Mouse (Mus musculus) heart, embryonic 13.5 days (tissue): ENCODE measurements around the gene Scube3. TPM values are rescaled to one million over a fixed set of nuclear protein-coding genes. Genes with fewer than 3 reads are reported as not detected.
A peak's percentile ranks its signal among the peaks of the same experiment; 100 is the strongest.
"Not testable (repeated sequence)": the region's sequence is repeated elsewhere in the genome, so short reads cannot be mapped to it uniquely, and the experiment has no call there.

ENCODE experiments used
- ATAC-seq: fragments of 200-750 bp; cut with Nextera tagmentation; 2 replicates; pipeline ENCODE4 v1.8.0; 2017; ENCODE audit warnings: moderate TSS enrichment; ENCODE audit not compliant: insufficient number of reproducible peaks, low FRiP score, low TSS enrichment; ENCODE audit errors: extremely low read depth
- H3K27ac ChIP-seq: fragments of 300-500 bp; sonication (generic); replicated peaks from 2 replicates; pipeline ENCODE4 v1.5.1; 2015; ENCODE audit warnings: moderate library complexity, mild to moderate bottlenecking, inconsistent platforms
- H3K27me3 ChIP-seq: fragments of 300-500 bp; sonication (generic); replicated peaks from 2 replicates; pipeline ENCODE4 v1.6.1; 2015; ENCODE audit warnings: mild to moderate bottlenecking, inconsistent platforms
- H3K36me3 ChIP-seq: fragments of 300-500 bp; sonication (generic); 2 replicates; pipeline ENCODE4 v1.6.1; 2015; ENCODE audit warnings: mild to moderate bottlenecking, inconsistent platforms
- H3K4me1 ChIP-seq: fragments of 300-500 bp; sonication (generic); 2 replicates; pipeline ENCODE4 v1.6.1; 2015; ENCODE audit warnings: inconsistent platforms
- H3K4me2 ChIP-seq: fragments of 300-500 bp; sonication (generic); 2 replicates; pipeline ENCODE4 v1.6.1; 2015; ENCODE audit warnings: inconsistent platforms, mild to moderate bottlenecking, moderate library complexity
- H3K4me3 ChIP-seq: fragments of 300-500 bp; sonication (generic); 2 replicates; pipeline ENCODE4 v1.5.1; 2015; ENCODE audit warnings: moderate library complexity, mild to moderate bottlenecking, inconsistent platforms
- H3K9ac ChIP-seq: fragments of 300-500 bp; sonication (generic); 2 replicates; pipeline ENCODE4 v1.6.1; 2015; ENCODE audit warnings: inconsistent platforms, mild to moderate bottlenecking, moderate library complexity
- H3K9me3 ChIP-seq: fragments of 300-500 bp; sonication (generic); 2 replicates; pipeline ENCODE4 v1.6.1; 2016; ENCODE audit warnings: inconsistent platforms
- WGBS: fragments of 180-500 bp; shearing (Covaris S2); methylation state at CpG from one replicate; pipeline ENCODE4 v1.1.7; 2015; ENCODE audit warnings: mixed read lengths; 5-methylcytosine and 5-hydroxymethylcytosine counted together
- polyA plus RNA-seq: library from polyadenylated mRNA; unstranded; fragments of >200 nt; fragmentation: Nextera tagmentation; extraction: Ambion mirVana; gene quantifications from 2 replicates; pipeline ENCODE4 v1.2.1, GENCODE M21; 2015

Scube3 gene
- polyA plus RNA-seq, 1 experiment from 2014 or later, result 1.1 TPM

DNA sequence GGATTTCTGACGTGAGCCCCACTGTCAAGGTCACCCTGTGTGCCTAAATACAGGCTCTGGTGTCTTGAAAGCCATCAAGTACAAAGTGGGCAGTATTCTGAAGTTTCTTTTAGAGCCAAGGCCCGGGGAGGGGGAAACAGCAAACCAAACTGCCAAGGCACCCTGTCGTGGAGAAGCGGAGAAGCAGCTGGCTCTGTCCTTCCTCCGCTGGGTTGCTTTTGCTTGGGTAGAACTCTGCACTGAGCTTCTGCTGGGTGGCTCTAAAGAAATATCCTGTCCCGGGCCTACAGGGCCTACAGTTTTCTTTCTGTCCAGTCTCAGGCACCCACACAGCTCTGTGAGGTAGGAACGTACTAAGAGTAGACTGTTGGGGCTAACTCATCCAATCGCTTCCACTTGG is 65.2 kb downstream of the Scube3 start:
- ATAC-seq, result no peak
- Histone ChIP-seq H3K9me3 (no peaks in the 10 kb centered on the region), H3K27me3 (0 out of 2 replicates have a peak, but pooled peaks cover 3% of the 10 kb centered on the region), H3K36me3 (peaks cover 21% of the 10 kb centered on the region), H3K27ac (peak overlapping the region; percentile 76), H3K9ac (peak overlapping the region; percentile 77), H3K4me3 (no peak overlapping the region), H3K4me2 (peak overlapping the region; percentile 72), H3K4me1 (peaks cover 19% of the 10 kb centered on the region)
- 57% methylated on average over 8 of the region's 8 CpGs for WGBS

GRCm38 (mm10) chr17:28207591-28208313 is 65.8 kb downstream of the Scube3 start, which contains the start of gene Def6:
Def6 (plus strand) TSS chr17:28207778.
- Histone ChIP-seq H3K4me3 (peak within 1 kb of the TSS; percentile 47), H3K9me3 (no peaks in the 10 kb centered on the region), H3K4me1 (peaks cover 19% of the 10 kb centered on the region), H3K9ac (peak within 1 kb of the TSS; percentile 77), H3K36me3 (peaks cover 15% of the 10 kb centered on the region), H3K27ac (peak within 1 kb of the TSS; percentile 76), H3K4me2 (peak within 1 kb of the TSS; percentile 72), H3K27me3 (0 out of 2 replicates have a peak, but pooled peaks cover 3% of the 10 kb centered on the region)
- WGBS, result 19% methylated on average over 26 of the region's 26 CpGs
- peak; percentile 60; the same call in 1 of the 2 replicates for ATAC-seq

- Histone ChIP-seq H3K9ac (peak overlapping the region; percentile 77), H3K36me3 (peaks cover 9% of the 10 kb centered on the region), H3K4me2 (peak overlapping the region; percentile 72), H3K4me1 (peaks cover 19% of the 10 kb centered on the region), H3K27ac (no peak overlapping the region; the same call in 1 of the 2 replicates), H3K9me3 (no peaks in the 10 kb centered on the region), H3K27me3 (0 out of 2 replicates have a peak, but pooled peaks cover 3% of the 10 kb centered on the region), H3K4me3 (peak overlapping the region; percentile 47)
- ATAC-seq, result no peak
- 69% methylated on average over 8 of the region's 8 CpGs for WGBS
Measured at GRCm38 (mm10) chr17:28208314-28208612, 66.3 kb downstream of the Scube3 start.

- peaks cover 4% of the 10 kb centered on the region; the same call in 1 of the 2 replicates for H3K36me3 ChIP-seq
- no peaks in the 10 kb centered on the region for H3K9me3 ChIP-seq
- peaks cover 19% of the 10 kb centered on the region for H3K4me1 ChIP-seq
- H3K4me2 ChIP-seq, result no peak overlapping the region
- no peak overlapping the region for H3K27ac ChIP-seq
- H3K9ac ChIP-seq, result no peak overlapping the region
- H3K4me3 ChIP-seq, result no peak overlapping the region
- ATAC-seq, result no peak
- 57% methylated on average over 4 of the region's 4 CpGs for WGBS
- 0 out of 2 replicates have a peak, but pooled peaks cover 3% of the 10 kb centered on the region for H3K27me3 ChIP-seq
Measured at GRCm38 (mm10) chr17:28209457-28210110, 67.6 kb downstream of the Scube3 start.

- WGBS, result 54% methylated on average over 6 of the region's 6 CpGs
- no peak for ATAC-seq
- Histone ChIP-seq H3K4me3 (no peak overlapping the region), H3K4me1 (peaks cover 11% of the 10 kb centered on the region), H3K36me3 (no peaks in the 10 kb centered on the region), H3K27me3 (peaks cover 9% of the 10 kb centered on the region), H3K4me2 (no peak overlapping the region), H3K9me3 (no peaks in the 10 kb centered on the region), H3K9ac (no peak overlapping the region), H3K27ac (no peak overlapping the region)
Measured at GRCm38 (mm10) chr17:28211921-28212341, 70.0 kb downstream of the Scube3 start.

DNA sequence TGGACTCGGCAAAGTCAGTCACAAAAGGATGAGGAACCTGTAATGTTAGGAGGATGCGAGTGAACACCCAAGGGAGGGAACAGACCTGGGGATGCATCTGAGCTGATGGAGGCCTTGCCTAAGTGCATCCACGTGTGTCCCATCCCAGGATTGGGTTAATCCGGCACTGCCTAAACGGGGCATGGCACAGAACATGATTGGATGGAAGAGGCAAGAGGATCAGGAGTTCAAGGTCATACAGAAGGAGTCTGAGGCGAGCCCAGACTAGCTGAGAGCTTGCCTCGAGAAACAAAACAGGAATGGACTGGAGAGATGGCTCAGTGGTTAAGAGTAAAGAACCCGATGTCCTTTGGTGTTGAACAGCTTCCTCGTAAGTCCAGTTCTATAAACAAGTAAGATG is 70.5 kb downstream of the Scube3 start:
- no peak overlapping the region for H3K4me2 ChIP-seq
- ATAC-seq, result no peak
- H3K4me1 ChIP-seq, result peaks cover 7% of the 10 kb centered on the region
- H3K4me3 ChIP-seq, result no peak overlapping the region
- H3K9ac ChIP-seq, result no peak overlapping the region
- H3K9me3 ChIP-seq, result no peaks in the 10 kb centered on the region
- H3K27ac ChIP-seq, result no peak overlapping the region
- H3K36me3 ChIP-seq, result no peaks in the 10 kb centered on the region
- 65% methylated on average over 9 of the region's 9 CpGs for WGBS
- peaks cover 14% of the 10 kb centered on the region for H3K27me3 ChIP-seq

GRCm38 (mm10) chr17:28213236-28213635 is 71.3 kb downstream of the Scube3 start:
- no peak overlapping the region for H3K27ac ChIP-seq
- no peak overlapping the region for H3K9ac ChIP-seq
- H3K4me2 ChIP-seq, result no peak overlapping the region
- WGBS, result 22% methylated on average over 4 of the region's 4 CpGs
- peaks cover 22% of the 10 kb centered on the region for H3K27me3 ChIP-seq
- no peak overlapping the region for H3K4me3 ChIP-seq
- peaks cover 9% of the 10 kb centered on the region for H3K4me1 ChIP-seq
- H3K36me3 ChIP-seq, result no peaks in the 10 kb centered on the region
- H3K9me3 ChIP-seq, result no peaks in the 10 kb centered on the region
- no peak for ATAC-seq

- peaks cover 11% of the 10 kb centered on the region for H3K4me1 ChIP-seq
- peaks cover 25% of the 10 kb centered on the region for H3K27me3 ChIP-seq
- H3K27ac ChIP-seq, result no peak overlapping the region
- H3K36me3 ChIP-seq, result no peaks in the 10 kb centered on the region
- no peak for ATAC-seq
- H3K4me3 ChIP-seq, result no peak overlapping the region
- no peak overlapping the region for H3K4me2 ChIP-seq
- no peak overlapping the region for H3K9ac ChIP-seq
- no peaks in the 10 kb centered on the region for H3K9me3 ChIP-seq
- WGBS, result 81% methylated on average over 9 of the region's 9 CpGs
Measured at GRCm38 (mm10) chr17:28216791-28217190, 74.8 kb downstream of the Scube3 start.

GRCm38 (mm10) chr17:28217721-28218649 is 76.0 kb downstream of the Scube3 start:
- WGBS, result 19% methylated on average over 23 of the region's 23 CpGs
- H3K4me2 ChIP-seq, result peak overlapping the region; percentile 50
- ATAC-seq, result no peak
- peak overlapping the region; percentile 50 for H3K9ac ChIP-seq
- H3K27ac ChIP-seq, result peak overlapping the region; percentile 28; the same call in 1 of the 2 replicates
- no peaks in the 10 kb centered on the region for H3K9me3 ChIP-seq
- 0 out of 2 replicates have a peak overlapping the region, but pooled peaks have one; percentile 2 for H3K4me3 ChIP-seq
- H3K27me3 ChIP-seq, result peaks cover 31% of the 10 kb centered on the region
- peaks cover 13% of the 10 kb centered on the region for H3K4me1 ChIP-seq
- no peaks in the 10 kb centered on the region for H3K36me3 ChIP-seq

- WGBS, result 91% methylated on average over 10 of the region's 10 CpGs
- ATAC-seq, H3K9ac ChIP-seq: not testable (repeated sequence)
Measured at GRCm38 (mm10) chr17:28222463-28222862, 80.5 kb downstream of the Scube3 start.

More at GRCm38 (mm10) chr17:28222463-28222862, 80.5 kb downstream of the Scube3 start:
- not testable (repeated sequence) for H3K36me3 ChIP-seq, H3K9me3 ChIP-seq, H3K27ac ChIP-seq, H3K4me2 ChIP-seq, H3K4me3 ChIP-seq
- peaks cover 29% of the 10 kb centered on the region for H3K27me3 ChIP-seq
- peaks cover 35% of the 10 kb centered on the region for H3K4me1 ChIP-seq
